Mouse (Mus musculus): ENCODE data around the gene Tmem248. TPM values are rescaled to one million over a fixed set of nuclear protein-coding genes. Genes with fewer than 3 reads are reported as not detected.

Tmem248 gene
- total RNA-seq, 2 experiments from 2014 or later = 41.3 to 41.7 TPM

GRCm38 (mm10) chr5:130200233-130201029 is 16.4 kb upstream of the Tmem248 start:
- DNase-seq = no peak

DNA sequence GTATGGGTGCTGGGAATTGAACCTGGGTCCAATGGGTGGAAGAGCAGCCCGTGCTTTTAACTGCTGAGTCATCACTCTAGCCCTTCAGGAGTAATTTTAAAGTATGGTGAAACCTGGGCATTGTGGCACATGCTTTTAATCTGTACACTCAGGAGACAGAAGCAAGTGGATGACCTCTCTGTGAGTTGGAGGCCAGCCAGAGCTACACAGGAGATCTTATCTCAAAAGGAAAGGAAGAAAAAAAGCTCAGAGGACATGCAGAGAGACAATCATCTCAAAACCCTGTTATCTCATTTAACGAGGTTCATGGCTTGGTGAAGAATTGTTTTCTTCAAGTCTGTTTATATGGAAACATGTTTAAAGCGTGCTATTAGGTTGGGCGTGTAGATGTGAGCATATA is 12.9 kb upstream of the Tmem248 start:
- DNase-seq = no peak
- intact Hi-C loops (cut with DNase I) = no loop called here

More at GRCm38 (mm10) chr5:130200233-130201029, 16.4 kb upstream of the Tmem248 start:
- intact Hi-C loops (cut with DNase I) = no loop called here

DNA sequence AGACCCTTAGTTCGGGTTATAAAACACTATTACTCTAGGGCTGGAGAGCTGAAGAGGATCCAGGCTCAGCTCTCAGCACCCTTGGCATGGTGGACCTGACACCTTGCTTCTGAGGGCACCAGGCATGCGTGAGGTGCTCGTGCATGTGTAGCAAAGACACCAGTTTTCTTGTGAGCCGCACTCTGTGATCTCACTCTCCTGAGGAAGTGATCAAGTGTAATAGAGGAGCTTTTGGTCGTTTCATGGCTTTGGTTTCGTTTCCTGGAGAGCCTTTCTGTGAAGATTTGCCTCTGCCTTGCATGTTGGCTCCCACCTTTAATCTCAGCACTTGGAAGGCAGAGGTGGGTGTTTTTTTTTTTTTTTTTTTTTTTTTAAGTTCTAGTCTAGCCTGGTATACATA is 12.3 kb upstream of the Tmem248 start:
- intact Hi-C loops (cut with DNase I) = no loop called here
- no peak for DNase-seq

- DNase-seq = no peak
- intact Hi-C loops (cut with DNase I) = no loop called here
Observed at GRCm38 (mm10) chr5:130205441-130206023, 11.3 kb upstream of the Tmem248 start.

GRCm38 (mm10) chr5:130207299-130207698 is 9.6 kb upstream of the Tmem248 start:
- DNase-seq = no peak
- intact Hi-C loops (cut with DNase I) = no loop called here

- intact Hi-C loops (cut with DNase I) = no loop called here
Observed at GRCm38 (mm10) chr5:130212956-130213355, 3.9 kb upstream of the Tmem248 start.

GRCm38 (mm10) chr5:130217406-130217805 is 525 bp downstream of the Tmem248 start:
- intact Hi-C loops (cut with DNase I) = no loop called here
- DNase-seq = no peak

More at GRCm38 (mm10) chr5:130212956-130213355, 3.9 kb upstream of the Tmem248 start:
- DNase-seq = no peak

DNA sequence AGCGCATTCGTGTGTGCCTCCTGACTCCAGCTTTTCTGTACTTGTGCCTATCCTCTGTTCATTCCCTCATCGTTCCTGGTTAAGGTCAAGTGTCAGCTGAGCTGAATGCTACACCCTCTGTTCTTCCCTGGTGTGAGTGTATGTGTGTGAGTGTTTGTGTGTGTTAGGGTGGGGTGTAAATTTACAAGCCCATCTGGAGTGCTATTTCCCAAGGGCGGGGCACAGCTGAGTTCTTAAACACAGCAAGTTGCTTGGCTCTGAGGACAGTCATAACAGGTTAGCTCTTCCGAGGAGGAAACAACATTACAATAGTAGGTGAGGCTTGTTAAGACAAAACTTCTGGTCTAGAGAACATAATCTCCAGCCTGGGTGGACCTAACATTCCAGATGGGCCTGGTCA is 1.5 kb downstream of the Tmem248 start:
- DNase-seq = no peak
- intact Hi-C loops (cut with DNase I) = no loop called here

DNA sequence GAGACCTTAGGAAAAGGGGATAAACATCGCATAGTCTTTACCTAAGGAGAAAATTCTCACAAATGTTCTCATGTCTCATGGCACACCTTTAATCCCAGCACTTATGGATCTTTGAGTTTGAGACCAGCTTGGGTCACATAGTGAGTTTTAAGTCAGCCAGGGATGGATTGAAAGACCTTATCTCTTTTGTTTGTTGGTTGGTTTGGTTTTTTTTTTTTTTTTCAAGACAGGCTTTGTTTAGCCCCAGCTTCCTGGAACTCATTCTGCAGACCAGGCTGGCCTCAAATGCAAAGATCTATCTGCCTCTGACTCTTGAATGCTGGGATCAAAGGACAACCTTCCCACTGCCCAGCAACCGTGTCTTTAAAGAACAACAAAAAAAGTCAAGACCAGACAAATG is 4.4 kb downstream of the Tmem248 start:
- no peak for DNase-seq
- intact Hi-C loops (cut with DNase I) = loop anchor here (5.0 kb wide), 2 partner anchors 49 to 199 kb away; partner anchors contain the start of gene Rabgef1

- DNase-seq = no peak
- intact Hi-C loops (cut with DNase I) = loop anchor here (5.0 kb wide), 2 partner anchors 49 to 199 kb away; partner anchors contain the start of gene Rabgef1
Observed at GRCm38 (mm10) chr5:130221760-130222145, 4.9 kb downstream of the Tmem248 start.

GRCm38 (mm10) chr5:130222146-130223004 is 5.5 kb downstream of the Tmem248 start:
- intact Hi-C loops (cut with DNase I) = loop anchor here (5.0 kb wide), 2 partner anchors 50 to 200 kb away; partner anchors contain the start of gene Rabgef1
- DNase-seq = peak; percentile 96 to 98

DNA sequence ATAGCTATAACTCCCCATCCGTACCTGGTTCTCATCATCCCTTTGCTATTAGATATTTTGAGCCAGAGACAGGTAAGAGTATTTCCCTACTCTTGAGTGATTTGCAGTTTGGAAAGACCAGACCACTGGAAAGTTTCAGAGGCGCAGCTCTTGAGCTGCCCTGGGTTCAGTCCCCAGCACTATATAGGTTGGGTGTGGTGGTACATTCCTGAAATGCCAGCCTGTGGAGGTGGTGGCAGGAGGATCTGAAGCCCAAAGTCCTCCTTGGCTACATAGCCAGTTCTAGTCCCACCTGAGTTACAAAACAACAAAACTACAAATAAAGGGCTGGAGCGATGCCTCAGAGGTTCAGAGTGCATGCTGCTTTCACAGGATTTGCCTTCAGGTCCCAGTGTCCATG is 9.9 kb downstream of the Tmem248 start:
- intact Hi-C loops (cut with DNase I) = no loop called here
- DNase-seq = no peak

DNA sequence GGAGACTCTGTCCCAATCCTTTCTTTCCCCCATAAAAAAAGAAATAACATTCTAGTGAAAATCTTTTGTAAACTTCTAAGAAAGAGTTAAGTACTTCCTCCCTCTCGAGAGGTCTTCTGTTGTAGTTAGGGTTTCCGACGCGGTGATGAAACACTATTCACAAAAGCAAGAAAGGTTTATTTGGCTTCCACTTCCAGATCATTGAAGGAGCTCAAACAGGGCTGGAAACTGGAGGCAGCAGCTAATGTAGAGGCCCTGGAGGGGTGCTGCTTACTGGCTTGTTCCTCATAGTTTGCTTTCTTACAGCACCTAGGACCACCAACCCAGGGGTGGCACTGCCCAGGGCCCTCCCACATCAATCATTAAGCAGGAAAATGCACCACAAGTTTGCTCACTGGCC is 11.2 kb downstream of the Tmem248 start:
- intact Hi-C loops (cut with DNase I) = no loop called here
- no peak for DNase-seq

DNA sequence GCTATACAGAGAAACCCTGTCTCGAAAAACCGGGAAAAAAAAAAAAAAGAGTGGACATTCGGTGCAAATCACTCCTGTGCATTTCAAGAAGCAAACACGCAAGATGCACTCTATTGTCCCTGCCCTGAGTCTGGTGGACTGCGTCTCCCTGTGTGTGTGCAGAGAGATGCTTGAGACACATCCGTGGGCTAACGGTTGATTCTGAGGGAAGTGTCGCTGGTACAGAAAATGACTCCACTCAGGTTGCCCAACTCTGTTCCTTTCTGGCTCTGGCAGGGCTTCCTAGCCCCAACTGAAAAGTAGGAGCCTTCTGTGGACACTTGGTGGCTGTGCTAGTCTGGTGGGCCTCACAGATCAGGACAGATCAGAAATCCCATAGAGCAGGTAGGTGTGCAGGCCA is 19.4 kb downstream of the Tmem248 start:
- DNase-seq = no peak
- intact Hi-C loops (cut with DNase I) = no loop called here

DNA sequence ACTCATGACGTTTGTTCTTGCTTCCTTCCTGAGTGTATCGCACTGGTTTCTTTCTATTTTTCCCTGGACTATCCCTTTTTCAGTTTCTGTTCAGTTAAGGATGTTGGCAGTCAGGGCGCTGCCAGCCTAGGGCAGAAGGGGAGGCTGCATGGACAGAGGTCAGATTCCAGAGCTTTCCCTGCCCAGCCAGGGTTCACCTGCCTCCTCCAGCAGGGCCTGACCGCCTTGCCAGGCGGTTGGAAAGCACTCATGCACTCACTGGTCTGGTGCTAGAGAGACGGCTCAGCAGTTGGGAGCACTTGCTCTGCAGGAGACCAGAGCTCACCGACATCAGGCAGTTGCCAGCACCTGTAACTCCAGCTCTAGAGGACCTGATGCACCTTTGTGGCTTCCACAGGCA is 22.4 kb downstream of the Tmem248 start:
- intact Hi-C loops (cut with DNase I) = no loop called here
- no peak for DNase-seq

GRCm38 (mm10) chr5:130239856-130240255 is 23.0 kb downstream of the Tmem248 start:
- no peak for DNase-seq
- intact Hi-C loops (cut with DNase I) = no loop called here

DNA sequence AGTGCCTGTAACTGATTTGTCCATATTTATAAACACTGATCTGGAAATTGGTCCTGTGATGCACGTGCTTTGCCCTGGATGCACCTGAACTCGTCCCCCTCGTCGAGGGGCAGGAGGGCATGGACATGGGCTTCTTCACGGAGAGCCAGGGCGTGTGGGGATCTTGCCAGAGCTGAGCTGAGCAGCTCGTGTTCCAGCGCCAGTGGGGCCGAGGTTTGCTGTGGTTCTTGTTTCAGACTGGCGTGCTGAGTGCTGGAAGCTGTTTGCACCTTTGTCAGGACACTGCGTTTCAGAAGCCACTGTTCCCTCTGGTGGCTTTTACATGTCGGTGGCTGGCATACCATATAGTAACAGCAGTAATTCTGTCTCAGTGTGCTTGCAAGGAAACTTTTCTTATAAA is 24.5 kb downstream of the Tmem248 start:
- intact Hi-C loops (cut with DNase I) = no loop called here
- no peak for DNase-seq

GRCm38 (mm10) chr5:130247823-130248222 is 30.9 kb downstream of the Tmem248 start:
- intact Hi-C loops (cut with DNase I) = no loop called here
- DNase-seq = no peak

GRCm38 (mm10) chr5:130254164-130255016 is 37.5 kb downstream of the Tmem248 start:
- peak; percentile 43 to 56 for DNase-seq
- intact Hi-C loops (cut with DNase I) = loop anchor here (5.0 kb wide), 1 partner anchor 77 kb away; no protein-coding TSS in a partner anchor

All from heart, postnatal 10 days (tissue).